14 mouse cellular contexts compared by ENCODE assay signal in genomic region chr3:84217118-84217960, GRCm38 (mm10). TPM values are rescaled to one million over a fixed set of nuclear protein-coding genes. Genes with fewer than 3 reads are reported as not detected.
DNase-seq lines count a peak whose midpoint lies in the region; ATAC-seq and TF ChIP-seq lines count a peak whose summit lies in the region.
"Had no signal": no experiment of that assay in that cellular context is flagged by ENCODE, and none has a peak within 500 bp of the region (broad histone marks: within the 10 kb centered on the region; RNA-seq: fewer than 3 reads in every experiment).

No protein-coding gene starts in this region.

- H3K4me2 ChIP-seq in forebrain, embryonic 16.5 days (ENCODE audit: low read length): peak overlapping the region; percentile 71
- peak overlapping the region; percentile 69 for H3K4me2 ChIP-seq in midbrain, embryonic 15.5 days
- H3K4me2 ChIP-seq: lung, embryonic 15.5 days had no signal

- peak overlapping the region; percentile 23 for H3K9ac ChIP-seq in forebrain, embryonic 16.5 days (replicated peaks; ENCODE audit: low read depth, low read length)
- peak overlapping the region; percentile 34; the same call in 1 of the 2 replicates for H3K9ac ChIP-seq in midbrain, embryonic 15.5 days
- H3K9ac ChIP-seq: lung, embryonic 15.5 days had no signal

- H3K4me1 ChIP-seq in forebrain, embryonic 16.5 days (replicated peaks; ENCODE audit: control insufficient read depth, insufficient read depth, low read length): peaks cover 70% of the 10 kb centered on the region
- peaks cover 72% of the 10 kb centered on the region for H3K4me1 ChIP-seq in midbrain, embryonic 15.5 days
- H3K4me1 ChIP-seq in heart, embryonic 10.5 days: peaks cover 18% of the 10 kb centered on the region; the same call in 1 of the 2 replicates

- DNase-seq in gastrocnemius, adult 2 months: no peak
- no peak for DNase-seq in gastrocnemius, postnatal 10 days
- DNase-seq in cerebellum, postnatal 14 days: peak; percentile 64 to 70
- no peak for DNase-seq in kidney, postnatal 10 days
- no peak for DNase-seq in spleen, postnatal 10 days (ENCODE audit: low spot score in 2 of 2)
- no peak for DNase-seq in heart, embryonic 10.5 days (ENCODE audit: low spot score)
- DNase-seq: gastrocnemius, postnatal 36 days; thymus, postnatal 4 days had no signal

- ATAC-seq in forebrain, embryonic 16.5 days: no peak
- ATAC-seq in midbrain, embryonic 15.5 days (replicated peaks): no peak

- no peak overlapping the region for H3K4me3 ChIP-seq in gastrocnemius, adult 2 months
- H3K4me3 ChIP-seq in forebrain, embryonic 16.5 days (replicated peaks; ENCODE audit: low read length): peak overlapping the region; percentile 25; the same call in 1 of the 2 replicates
- peak overlapping the region; percentile 55 for H3K4me3 ChIP-seq in midbrain, embryonic 15.5 days
- no peak overlapping the region for H3K4me3 ChIP-seq in heart, embryonic 10.5 days
- H3K4me3 ChIP-seq: lung, embryonic 15.5 days; myocyte had no signal

- H3K9me3 ChIP-seq in forebrain, embryonic 16.5 days (ENCODE audit: control insufficient read depth, low read length): no peaks in the 10 kb centered on the region
- no peaks in the 10 kb centered on the region for H3K9me3 ChIP-seq in midbrain, embryonic 15.5 days
- H3K9me3 ChIP-seq in heart, embryonic 10.5 days: no peaks in the 10 kb centered on the region
- H3K9me3 ChIP-seq: lung, embryonic 15.5 days had no signal

- H3K36me3 ChIP-seq in forebrain, embryonic 16.5 days (ENCODE audit: control insufficient read depth, insufficient read depth): no peaks in the 10 kb centered on the region
- H3K36me3 ChIP-seq in midbrain, embryonic 15.5 days (replicated peaks): no peaks in the 10 kb centered on the region
- no peaks in the 10 kb centered on the region for H3K36me3 ChIP-seq in heart, embryonic 10.5 days
- H3K36me3 ChIP-seq: lung, embryonic 15.5 days had no signal

- WGBS in forebrain, embryonic 16.5 days: 33% methylated on average over 12 of the region's 12 CpGs
- WGBS in midbrain, embryonic 15.5 days: 41% methylated on average over 12 of the region's 12 CpGs
- whole genome bisulfite sequencing in heart, embryonic 10.5 days: 64% methylated on average over 12 of the region's 12 CpGs

- no peaks in the 10 kb centered on the region for H3K27me3 ChIP-seq in forebrain, embryonic 16.5 days (replicated peaks; ENCODE audit: control insufficient read depth, insufficient read depth, low read length)
- no peaks in the 10 kb centered on the region for H3K27me3 ChIP-seq in midbrain, embryonic 15.5 days (replicated peaks)
- H3K27me3 ChIP-seq in heart, embryonic 10.5 days (ENCODE audit: insufficient read depth, poor library complexity, severe bottlenecking): peaks cover 12% of the 10 kb centered on the region; the same call in 1 of the 2 replicates
- H3K27me3 ChIP-seq: lung, embryonic 15.5 days had no signal

- H3K27ac ChIP-seq in gastrocnemius, adult 2 months: 0 out of 2 replicates have a peak overlapping the region, but pooled peaks have one; percentile 12
- H3K27ac ChIP-seq in forebrain, embryonic 16.5 days (ENCODE audit: low read length): peak overlapping the region; percentile 56
- H3K27ac ChIP-seq in midbrain, embryonic 15.5 days: peak overlapping the region; percentile 43; the same call in 1 of the 2 replicates
- no peak overlapping the region for H3K27ac ChIP-seq in heart, embryonic 10.5 days
- H3K27ac ChIP-seq: lung, embryonic 15.5 days had no signal

- no peak for TF ChIP-seq CTCF in gastrocnemius, adult 2 months (IDR thresholded peaks at IDR 0.05)

- intact Hi-C loops in gastrocnemius, adult 2 months (cut with DNase I): no loop called here

RNA-seq across cellular contexts. Expression of gene Gm6525, which starts 43.4 kb away (rescaled TPM):
- total RNA-seq in gastrocnemius, adult 2 months (2021): not detected
- total RNA-seq in gastrocnemius, postnatal 10 days (2021): under 1 TPM in 1 of 2 experiments, not detected in 1; 0.31 TPM
- 3.0 and 3.1 TPM in 2 replicates for polyA plus RNA-seq in forebrain, embryonic 16.5 days (2015; fragmentation: Nextera tagmentation; extraction: Ambion mirVana)
- polyA plus RNA-seq in midbrain, embryonic 15.5 days (2015; fragmentation: Nextera tagmentation; extraction: Ambion mirVana): 2.0 and 2.5 TPM in 2 replicates
- 0.14 and 0.25 TPM in 2 replicates for polyA plus RNA-seq in heart, embryonic 10.5 days (2016; fragmentation: Nextera tagmentation; extraction: Ambion mirVana)
- total RNA-seq: gastrocnemius, postnatal 36 days; left cerebral cortex, adult 8-10 months had no signal
- polyA plus RNA-seq: small intestine, adult 2 months had no signal

Comparison
In these comparisons a context has a peak if more than half of its experiments do, and no peak if none do; other contexts are left out.
1. DNase-seq: peak in cerebellum, postnatal 14 days (2 of 2); none in gastrocnemius, adult 2 months (single experiment), gastrocnemius, postnatal 10 days (single experiment), kidney, postnatal 10 days (single experiment), spleen, postnatal 10 days (0 of 2) and heart, embryonic 10.5 days (single experiment).
2. H3K4me3 ChIP-seq: peak in forebrain, embryonic 16.5 days (single experiment) and midbrain, embryonic 15.5 days (single experiment); none in gastrocnemius, adult 2 months (single experiment) and heart, embryonic 10.5 days (single experiment).